Mouse (Mus musculus) hindbrain, embryonic 13.5 days (tissue): ENCODE results near the gene Grm4. TPM values are rescaled to one million over a fixed set of nuclear protein-coding genes. Genes with fewer than 3 reads are reported as not detected.
A peak's percentile ranks its signal among the peaks of the same experiment; 100 is the strongest.

Experiments
- ATAC-seq: fragments of 200-750 bp; cut with Nextera tagmentation; 2 replicates; pipeline ENCODE4 v1.8.0; 2017; ENCODE audit warnings: moderate TSS enrichment; ENCODE audit not compliant: low FRiP score
- H3K27ac ChIP-seq: fragments of 300-500 bp; sonication (generic); 2 replicates; pipeline ENCODE4 v1.5.1; 2015; ENCODE audit warnings: inconsistent platforms, mild to moderate bottlenecking, moderate library complexity
- H3K27me3 ChIP-seq: fragments of 300-500 bp; sonication (generic); 2 replicates; pipeline ENCODE4 v1.6.1; 2015; ENCODE audit warnings: mild to moderate bottlenecking, inconsistent platforms
- H3K36me3 ChIP-seq: fragments of 300-500 bp; sonication (generic); 2 replicates; pipeline ENCODE4 v1.6.1; 2015; ENCODE audit warnings: mild to moderate bottlenecking, inconsistent platforms
- H3K4me1 ChIP-seq: fragments of 300-500 bp; sonication (generic); replicated peaks from 2 replicates; pipeline ENCODE4 v1.6.1; 2015; ENCODE audit warnings: inconsistent platforms
- H3K4me2 ChIP-seq: fragments of 300-500 bp; sonication (generic); 2 replicates; pipeline ENCODE4 v1.6.1; 2015; ENCODE audit warnings: inconsistent platforms, mild to moderate bottlenecking, moderate library complexity
- H3K4me3 ChIP-seq: fragments of 300-500 bp; sonication (generic); 2 replicates; pipeline ENCODE4 v1.5.1; 2015; ENCODE audit warnings: mild to moderate bottlenecking, inconsistent platforms
- H3K9ac ChIP-seq: fragments of 300-500 bp; sonication (generic); 2 replicates; pipeline ENCODE4 v1.6.1; 2015; ENCODE audit warnings: mild to moderate bottlenecking, inconsistent platforms
- H3K9me3 ChIP-seq: fragments of 300-500 bp; sonication (generic); 2 replicates; pipeline ENCODE4 v1.6.1; 2016; ENCODE audit warnings: inconsistent platforms
- WGBS: fragments of 180-500 bp; shearing (Covaris S2); methylation state at CpG from one replicate; pipeline ENCODE4 v1.1.7; 2015; 5-methylcytosine and 5-hydroxymethylcytosine counted together
- polyA plus RNA-seq: library from polyadenylated mRNA; unstranded; fragments of >200 nt; fragmentation: Nextera tagmentation; extraction: Ambion mirVana; gene quantifications from 2 replicates; pipeline ENCODE4 v1.2.1, GENCODE M21; 2015

The Grm4 gene
- polyA plus RNA-seq, 1 experiment from 2014 or later = 4.8 TPM

- under 1% methylated on average over 36 of the region's 75 CpGs for WGBS
- ATAC-seq = peak; percentile 44
- Histone ChIP-seq H3K27ac (peak overlapping the region; percentile 94), H3K4me1 (peaks cover 53% of the 10 kb centered on the region), H3K36me3 (peaks cover 15% of the 10 kb centered on the region), H3K27me3 (peaks cover 18% of the 10 kb centered on the region), H3K4me3 (peak overlapping the region; percentile 69), H3K9me3 (no peaks in the 10 kb centered on the region), H3K4me2 (peak overlapping the region; percentile 85), H3K9ac (peak overlapping the region; percentile 90)
Observed at GRCm38 (mm10) chr17:27557181-27557926, 36.2 kb upstream of the Grm4 start.

GRCm38 (mm10) chr17:27556315-27557011 is 35.3 kb upstream of the Grm4 start, which contains the start of gene Hmga1:
Gene Hmga1 (plus strand): TSS chr17:27556497.
- under 1% methylated on average over 78 of the region's 79 CpGs for WGBS

GRCm38 (mm10) chr17:27555512-27556172 is 34.4 kb upstream of the Grm4 start:
- Histone ChIP-seq H3K9ac (peak overlapping the region; percentile 90), H3K27me3 (peaks cover 18% of the 10 kb centered on the region), H3K4me3 (peak overlapping the region; percentile 69), H3K9me3 (no peaks in the 10 kb centered on the region), H3K36me3 (no peaks in the 10 kb centered on the region), H3K4me2 (peak overlapping the region; percentile 85), H3K4me1 (peaks cover 43% of the 10 kb centered on the region), H3K27ac (peak overlapping the region; percentile 94)
- no peak for ATAC-seq
- 0% methylated on average over 44 of the region's 55 CpGs for WGBS

More at GRCm38 (mm10) chr17:27556315-27557011, 35.3 kb upstream of the Grm4 start, which contains the start of gene Hmga1:
- H3K9ac ChIP-seq = peak within 1 kb of the TSS; percentile 90
- peak; percentile 66 for ATAC-seq
- H3K4me2 ChIP-seq = peak within 1 kb of the TSS; percentile 85
- peaks cover 18% of the 10 kb centered on the region for H3K27me3 ChIP-seq
- peaks cover 45% of the 10 kb centered on the region for H3K4me1 ChIP-seq
- H3K36me3 ChIP-seq = peaks cover 8% of the 10 kb centered on the region
- peak within 1 kb of the TSS; percentile 69 for H3K4me3 ChIP-seq
- H3K9me3 ChIP-seq = no peaks in the 10 kb centered on the region
- peak within 1 kb of the TSS; percentile 94 for H3K27ac ChIP-seq

- H3K9me3 ChIP-seq = no peaks in the 10 kb centered on the region
- peak overlapping the region; percentile 94; the same call in 1 of the 2 replicates for H3K27ac ChIP-seq
- no peaks in the 10 kb centered on the region for H3K36me3 ChIP-seq
- H3K9ac ChIP-seq = peak overlapping the region; percentile 90
- WGBS = under 1% methylated on average over 34 of the region's 39 CpGs
- no peak for ATAC-seq
- peak overlapping the region; percentile 85 for H3K4me2 ChIP-seq
- peaks cover 42% of the 10 kb centered on the region for H3K4me1 ChIP-seq
- peaks cover 18% of the 10 kb centered on the region for H3K27me3 ChIP-seq
- H3K4me3 ChIP-seq = peak overlapping the region; percentile 69
Observed at GRCm38 (mm10) chr17:27555075-27555511, 33.9 kb upstream of the Grm4 start.

GRCm38 (mm10) chr17:27554062-27554960 is 33.1 kb upstream of the Grm4 start:
- peak overlapping the region; percentile 90; the same call in 1 of the 2 replicates for H3K9ac ChIP-seq
- H3K9me3 ChIP-seq = no peaks in the 10 kb centered on the region
- peak overlapping the region; percentile 69; the same call in 1 of the 2 replicates for H3K4me3 ChIP-seq
- WGBS = 44% methylated on average over 20 of the region's 20 CpGs
- H3K27ac ChIP-seq = no peak overlapping the region
- ATAC-seq = no peak
- peaks cover 40% of the 10 kb centered on the region for H3K4me1 ChIP-seq
- peak overlapping the region; percentile 85 for H3K4me2 ChIP-seq
- H3K36me3 ChIP-seq = no peaks in the 10 kb centered on the region
- peaks cover 18% of the 10 kb centered on the region for H3K27me3 ChIP-seq

DNA sequence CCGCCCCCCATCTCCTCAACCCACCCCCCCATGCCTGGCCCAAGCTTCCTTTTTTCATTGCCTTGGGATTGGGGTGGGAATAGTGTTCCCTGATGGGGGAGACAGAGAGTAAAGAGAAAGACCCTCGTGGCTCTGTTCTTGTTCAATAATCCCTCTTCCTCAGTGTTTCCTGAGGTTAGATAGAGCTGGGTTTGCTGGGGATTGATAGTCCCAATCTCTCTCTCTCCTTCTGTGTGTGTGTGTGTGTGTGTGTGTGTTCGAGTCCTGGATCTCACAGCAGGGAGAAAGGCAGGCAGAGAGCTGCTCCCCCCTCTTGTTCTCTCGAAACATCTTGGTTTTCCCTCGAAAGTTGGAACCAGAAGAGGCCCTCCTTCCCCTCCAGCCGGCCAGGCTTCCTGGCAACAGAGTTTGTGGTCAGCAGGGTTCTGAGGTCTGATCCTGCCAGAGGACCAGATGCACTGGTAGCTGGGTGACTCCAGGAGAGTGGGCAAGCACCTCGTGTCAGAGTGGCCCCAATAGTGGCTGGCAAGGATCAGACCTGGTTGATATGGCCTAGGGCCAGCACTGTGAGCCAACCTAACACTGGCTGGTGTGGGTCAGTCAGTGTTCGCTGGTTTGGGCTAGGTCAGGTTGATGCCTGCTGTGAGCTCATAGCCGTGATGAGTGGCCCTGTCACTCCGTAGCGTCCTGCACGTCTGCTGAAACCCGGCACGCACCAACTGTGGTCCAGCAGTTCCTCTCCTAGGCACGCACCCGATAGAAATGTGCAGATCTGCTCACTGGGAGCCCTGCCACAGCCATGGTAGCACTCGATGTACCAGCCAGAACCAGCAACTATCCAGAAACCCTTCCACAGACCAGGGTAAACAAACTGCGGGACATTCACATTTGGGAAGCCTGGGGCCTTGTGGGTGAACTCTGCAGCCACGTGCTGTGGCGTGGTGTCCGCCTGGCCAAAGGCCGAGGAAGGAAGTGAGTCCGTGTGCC is 31.3 kb upstream of the Grm4 start:
- Histone ChIP-seq H3K36me3 (no peaks in the 10 kb centered on the region), H3K27ac (no peak overlapping the region), H3K9ac (no peak overlapping the region), H3K4me2 (no peak overlapping the region), H3K9me3 (no peaks in the 10 kb centered on the region), H3K27me3 (peaks cover 18% of the 10 kb centered on the region), H3K4me3 (no peak overlapping the region), H3K4me1 (peaks cover 29% of the 10 kb centered on the region)
- no peak for ATAC-seq
- WGBS = 76% methylated on average over 23 of the region's 23 CpGs

- ATAC-seq = no peak
- 64% methylated on average over 10 of the region's 10 CpGs for WGBS
Observed at GRCm38 (mm10) chr17:27551393-27551940, 30.3 kb upstream of the Grm4 start.

GRCm38 (mm10) chr17:27549234-27549633 is 28.0 kb upstream of the Grm4 start:
- Histone ChIP-seq H3K27ac (no peak overlapping the region), H3K9ac (no peak overlapping the region; the same call in 1 of the 2 replicates), H3K4me3 (no peak overlapping the region), H3K4me2 (no peak overlapping the region), H3K4me1 (peaks cover 11% of the 10 kb centered on the region), H3K36me3 (no peaks in the 10 kb centered on the region), H3K9me3 (no peaks in the 10 kb centered on the region), H3K27me3 (peaks cover 6% of the 10 kb centered on the region; the same call in 1 of the 2 replicates)
- WGBS = 42% methylated on average over 8 of the region's 8 CpGs
- ATAC-seq = no peak

More at GRCm38 (mm10) chr17:27551393-27551940, 30.3 kb upstream of the Grm4 start:
- no peak overlapping the region for H3K27ac ChIP-seq
- no peaks in the 10 kb centered on the region for H3K36me3 ChIP-seq
- no peak overlapping the region for H3K9ac ChIP-seq
- H3K4me1 ChIP-seq = peaks cover 25% of the 10 kb centered on the region
- no peaks in the 10 kb centered on the region for H3K9me3 ChIP-seq
- H3K4me2 ChIP-seq = no peak overlapping the region
- peaks cover 19% of the 10 kb centered on the region for H3K27me3 ChIP-seq
- H3K4me3 ChIP-seq = no peak overlapping the region

GRCm38 (mm10) chr17:27547253-27547868 is 26.2 kb upstream of the Grm4 start:
- 74% methylated on average over 9 of the region's 9 CpGs for WGBS
- no peak for ATAC-seq
- Histone ChIP-seq H3K9ac (no peak overlapping the region), H3K36me3 (no peaks in the 10 kb centered on the region), H3K4me2 (no peak overlapping the region), H3K4me3 (no peak overlapping the region), H3K4me1 (peaks cover 11% of the 10 kb centered on the region), H3K9me3 (no peaks in the 10 kb centered on the region), H3K27me3 (0 out of 2 replicates have a peak, but pooled peaks cover 3% of the 10 kb centered on the region), H3K27ac (no peak overlapping the region)

GRCm38 (mm10) chr17:27546574-27547085 is 25.4 kb upstream of the Grm4 start:
- 0 out of 2 replicates have a peak, but pooled peaks cover 3% of the 10 kb centered on the region for H3K27me3 ChIP-seq
- H3K4me3 ChIP-seq = no peak overlapping the region
- H3K9me3 ChIP-seq = no peaks in the 10 kb centered on the region
- no peak for ATAC-seq
- no peaks in the 10 kb centered on the region for H3K36me3 ChIP-seq
- no peak overlapping the region for H3K27ac ChIP-seq
- H3K4me1 ChIP-seq = peaks cover 11% of the 10 kb centered on the region
- H3K9ac ChIP-seq = 0 out of 2 replicates have a peak overlapping the region, but pooled peaks have one; percentile 39
- no peak overlapping the region for H3K4me2 ChIP-seq
- WGBS = 70% methylated on average over 7 of the region's 7 CpGs
